Mouse (Mus musculus): ENCODE results near the gene Tep1.
"Not testable (repeated sequence)": the region's sequence is repeated elsewhere in the genome, so short reads cannot be mapped to it uniquely, and the experiment has no call there.

Gene Tep1

DNA sequence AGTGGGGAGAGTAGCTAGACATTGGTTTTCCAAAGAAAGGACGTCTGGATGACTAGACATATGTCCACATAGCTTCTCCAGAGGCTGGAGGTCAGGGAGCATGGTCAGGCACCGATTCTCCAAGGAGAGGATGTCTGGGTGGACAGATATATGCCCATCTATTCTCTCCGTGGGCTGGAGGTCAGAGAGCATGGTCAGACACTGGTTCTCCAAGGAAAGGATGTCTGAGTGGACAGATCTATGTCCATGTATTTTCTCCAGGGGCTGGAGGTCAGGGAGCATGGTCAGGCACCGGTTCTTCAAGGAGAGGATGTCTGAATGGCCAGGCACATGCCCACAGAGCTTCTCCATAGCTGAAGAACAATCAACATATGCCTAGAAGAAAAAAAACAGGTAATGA lies 2.1 kb downstream of the Tep1 start:
- DNase-seq (ENCODE audit: low spot score in 2 of 2): no peak

DNA sequence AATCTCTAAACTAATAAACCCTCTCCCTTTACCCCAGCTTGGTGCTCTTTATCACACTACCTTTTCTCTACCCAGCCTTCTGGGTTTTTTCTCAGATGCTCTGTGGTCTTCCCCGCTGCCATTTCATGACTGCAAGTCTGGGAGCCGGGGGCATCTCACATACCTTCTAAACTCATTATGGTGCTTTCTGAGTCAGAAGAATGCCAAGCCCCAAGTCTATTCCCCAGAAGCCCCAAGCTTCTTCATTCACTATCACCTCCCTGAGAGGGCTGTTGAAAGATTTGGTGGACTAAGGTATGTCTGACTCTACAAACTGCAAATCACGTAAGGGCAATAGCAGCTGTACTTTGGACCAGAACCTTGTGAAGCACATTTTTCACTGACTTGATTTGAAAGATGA lies 3.4 kb downstream of the Tep1 start:
- no peak for DNase-seq (ENCODE audit: low spot score in 2 of 2)

DNA sequence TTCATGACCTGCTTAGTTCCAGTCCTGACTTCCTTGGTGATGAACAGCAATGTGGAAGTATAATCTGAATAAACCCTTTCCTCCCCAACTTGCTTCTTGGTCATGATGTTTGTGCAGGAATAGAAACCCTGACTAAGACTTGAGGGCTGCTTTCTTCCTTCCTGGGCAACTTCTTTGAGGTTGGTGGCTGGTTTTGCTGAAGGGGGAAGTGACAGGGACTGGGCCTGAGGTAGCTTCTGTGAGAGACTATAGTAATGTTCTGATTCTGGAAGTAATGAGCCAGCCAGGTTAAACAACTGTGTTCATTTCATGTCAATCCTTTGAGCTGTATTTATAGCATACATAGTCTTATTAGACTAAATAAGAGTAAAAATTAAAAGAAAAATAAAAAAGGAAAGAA lies 5.4 kb downstream of the Tep1 start:
- DNase-seq (ENCODE audit: low spot score in 2 of 2): not testable (repeated sequence)

DNA sequence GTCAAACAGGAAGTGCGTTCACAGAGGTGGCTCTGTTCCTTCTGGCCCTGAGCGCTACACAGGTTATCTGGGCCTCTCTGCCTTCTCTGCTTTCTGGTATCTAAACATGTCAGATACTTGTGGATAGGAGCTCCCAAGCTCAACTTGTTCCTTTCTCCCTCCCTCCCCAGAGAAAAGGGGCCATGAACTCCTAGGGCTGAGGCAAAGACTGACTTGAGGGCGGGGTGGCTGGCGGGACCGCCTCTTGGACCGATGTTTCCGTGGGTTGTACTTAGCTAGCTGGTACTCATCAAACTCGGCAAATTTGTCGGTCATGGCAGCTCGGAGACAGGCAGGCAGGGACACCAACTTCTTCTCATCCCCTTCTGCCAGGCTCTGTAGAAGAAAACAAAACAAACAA lies 7.7 kb downstream of the Tep1 start:
- no peak for DNase-seq (ENCODE audit: low spot score in 2 of 2)

DNA sequence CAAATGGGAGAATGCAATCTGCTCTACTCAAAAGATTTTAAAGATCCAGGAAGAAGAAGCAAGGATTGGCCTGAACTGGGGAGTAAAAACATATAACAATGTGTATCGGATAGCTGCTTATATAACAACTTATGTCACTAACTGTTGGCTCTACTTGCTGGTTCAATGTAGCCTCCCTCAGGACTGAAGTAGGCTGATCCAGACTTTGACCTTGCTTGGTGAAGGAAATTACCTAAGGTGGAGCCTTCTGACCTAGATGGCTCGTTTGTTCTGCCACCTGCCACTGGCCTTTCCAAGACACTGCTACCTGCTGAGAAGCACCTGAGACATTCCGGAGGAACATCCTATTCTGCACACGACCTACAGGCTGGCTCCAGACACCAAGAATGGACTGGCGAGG lies 14.6 kb downstream of the Tep1 start:
- DNase-seq (ENCODE audit: low spot score in 2 of 2): no peak

DNA sequence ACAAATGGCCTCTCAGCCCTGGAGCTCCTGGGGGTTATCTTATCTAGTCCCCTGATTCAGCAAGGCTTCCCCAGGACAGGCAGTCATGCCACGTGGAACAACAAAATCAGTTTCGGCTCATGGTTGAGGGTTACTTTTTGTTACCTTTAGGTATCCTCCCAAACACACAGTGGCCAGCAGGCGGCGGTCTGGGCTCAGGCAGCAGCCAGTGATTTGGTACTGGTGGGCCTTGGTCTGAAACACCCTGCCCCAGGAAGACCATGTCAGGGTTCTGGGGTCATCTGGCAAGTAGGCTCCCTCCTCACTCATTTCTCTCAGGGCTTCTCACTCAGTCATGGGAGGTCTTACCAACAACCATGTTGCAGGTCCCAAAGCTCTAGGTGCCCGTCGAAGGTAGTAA lies 33.1 kb downstream of the Tep1 start:
- DNase-seq (ENCODE audit: low spot score in 2 of 2): peak in 1 of 2 experiments; percentile 33

DNA sequence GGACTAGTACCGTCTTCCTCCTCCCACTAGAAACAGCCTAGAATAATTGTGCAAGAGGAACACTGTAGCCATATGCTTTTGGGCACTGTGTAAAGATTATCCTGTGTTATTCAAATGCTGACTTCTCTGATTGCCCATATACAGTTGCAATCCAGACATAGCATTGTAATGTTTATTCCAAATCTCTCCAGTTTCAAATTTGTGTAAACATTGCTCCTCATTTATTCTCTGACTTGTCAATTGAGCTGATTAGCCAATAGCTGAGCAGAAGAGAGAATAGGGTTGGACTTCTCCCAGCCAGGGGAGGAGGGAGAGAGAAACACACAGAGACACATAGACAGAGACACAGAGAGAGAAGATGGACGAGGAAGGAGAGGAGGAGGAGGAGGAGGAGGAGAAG lies 35.9 kb downstream of the Tep1 start:
- no peak for DNase-seq (ENCODE audit: low spot score in 2 of 2)

DNA sequence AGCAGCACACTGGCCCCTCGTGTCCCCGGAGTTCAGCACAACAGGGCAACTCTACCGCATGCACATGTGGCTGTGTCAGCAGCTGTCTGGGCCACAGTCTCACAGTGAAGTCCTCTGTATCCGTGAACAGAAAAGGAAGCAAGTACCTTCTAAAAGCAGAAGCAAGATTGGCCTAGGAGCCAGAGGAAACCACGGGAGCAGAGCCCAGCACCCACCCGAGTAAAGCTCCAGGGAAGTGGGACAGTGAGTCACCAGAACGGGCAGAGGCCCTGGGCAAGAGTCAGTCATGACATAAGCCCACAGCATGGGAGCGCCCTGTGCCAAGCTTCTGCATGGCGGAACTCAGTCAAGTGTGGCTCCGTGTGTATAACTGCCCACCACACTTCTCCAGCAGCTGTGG lies 36.4 kb downstream of the Tep1 start:
- DNase-seq (ENCODE audit: low spot score in 2 of 2): peak; percentile 53 to 61

DNA sequence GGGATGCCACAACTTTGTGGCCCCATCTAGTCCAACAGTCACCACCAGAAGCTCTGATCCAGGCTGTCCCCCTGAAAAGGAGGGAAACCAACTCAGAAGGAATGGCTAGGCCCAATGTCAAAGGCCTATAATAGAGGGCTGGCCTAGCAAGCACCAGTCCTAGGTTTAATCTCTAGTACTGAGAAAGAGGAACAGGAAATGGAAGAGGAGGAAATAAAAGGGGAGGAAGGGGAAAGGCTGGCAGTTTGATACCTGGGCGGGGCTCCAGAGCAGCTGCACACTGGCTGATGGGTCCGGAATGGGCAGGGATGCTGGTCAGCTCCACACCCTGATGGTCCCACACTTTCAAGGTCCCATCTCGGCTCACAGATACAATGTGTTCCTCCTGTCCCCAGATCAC lies 40.5 kb downstream of the Tep1 start:
- DNase-seq (ENCODE audit: low spot score in 2 of 2): no peak

DNA sequence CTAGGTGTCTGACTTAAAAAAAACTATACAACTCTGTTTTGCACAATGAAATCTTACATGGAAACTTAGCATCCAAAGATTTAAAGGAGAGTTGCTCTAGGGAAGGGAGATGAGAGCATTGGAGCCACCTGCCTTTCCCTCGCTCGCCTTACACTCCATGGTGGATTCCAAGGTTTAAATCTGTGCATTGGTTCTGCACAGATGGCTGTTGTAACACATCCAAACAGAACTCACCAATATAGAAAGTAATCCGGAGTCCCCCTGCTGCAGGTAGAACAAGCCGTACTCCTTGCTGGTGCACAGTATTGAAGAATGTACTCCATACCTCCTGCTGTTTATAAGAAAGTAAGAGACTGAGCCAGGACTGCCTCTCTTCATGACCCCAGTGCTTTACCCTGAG lies 43.8 kb downstream of the Tep1 start:
- peak; percentile 31 to 53 for DNase-seq (ENCODE audit: low spot score in 2 of 2)

DNA sequence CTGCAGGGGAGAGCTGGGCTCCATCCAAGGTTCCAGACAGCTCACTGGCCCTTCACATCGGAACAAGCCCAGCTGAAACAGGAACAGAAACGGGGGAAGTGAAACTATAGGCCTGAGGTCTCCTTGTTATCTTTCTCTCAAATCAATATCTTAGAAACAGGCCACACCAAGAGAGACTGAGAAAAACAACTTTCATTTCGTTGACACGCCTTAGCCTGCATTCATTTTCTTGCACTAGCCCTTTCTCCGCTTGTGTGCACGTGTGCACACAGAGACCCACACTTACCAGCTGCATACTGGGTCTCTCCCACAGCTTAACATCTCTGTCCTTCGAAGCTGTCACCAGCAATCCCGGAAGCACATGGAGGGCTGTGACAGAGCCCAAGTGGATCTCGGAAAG lies 46.1 kb downstream of the Tep1 start:
- no peak for DNase-seq (ENCODE audit: low spot score in 2 of 2)

DNA sequence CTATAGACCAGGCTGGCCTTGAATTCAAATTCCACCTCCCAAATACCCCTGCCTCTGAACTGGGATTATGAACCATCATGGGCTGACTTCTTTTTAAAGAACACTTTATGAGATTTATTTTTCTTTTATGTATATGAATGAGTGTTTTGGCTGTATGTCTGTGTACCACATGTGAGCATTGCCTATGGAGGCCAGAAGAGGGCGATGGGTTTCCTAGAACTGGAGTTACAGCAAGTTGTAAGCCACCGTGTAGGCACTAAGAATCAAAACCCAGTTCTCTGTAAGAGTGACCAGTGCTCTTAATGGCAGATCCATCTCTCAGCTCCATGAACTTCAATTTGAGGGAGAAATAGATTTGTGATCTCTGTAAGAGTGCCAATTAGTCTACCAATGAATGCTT lies 47.1 kb downstream of the Tep1 start:
- no peak for DNase-seq (ENCODE audit: low spot score in 2 of 2)

DNA sequence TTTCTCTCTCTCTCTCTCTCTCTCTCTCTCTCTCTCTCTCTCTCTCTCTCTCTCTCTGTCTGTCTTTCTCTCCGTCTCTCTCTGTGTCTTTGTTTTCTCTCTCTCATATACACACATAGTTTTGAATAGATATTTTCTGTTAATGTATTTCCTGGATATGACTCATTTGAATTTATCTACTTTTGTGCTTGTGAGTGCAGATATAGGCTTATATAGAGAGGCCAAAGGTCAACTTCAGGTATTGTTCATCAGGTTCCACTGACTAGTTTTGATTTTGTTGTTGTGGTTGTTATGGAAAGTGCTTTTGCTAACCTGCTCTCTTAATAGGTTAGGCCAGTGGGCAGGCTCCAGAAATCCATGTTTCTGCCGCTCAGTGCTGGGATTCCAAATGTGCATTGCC lies 57.3 kb downstream of the Tep1 start:
- DNase-seq (ENCODE audit: low spot score in 2 of 2): no peak

DNA sequence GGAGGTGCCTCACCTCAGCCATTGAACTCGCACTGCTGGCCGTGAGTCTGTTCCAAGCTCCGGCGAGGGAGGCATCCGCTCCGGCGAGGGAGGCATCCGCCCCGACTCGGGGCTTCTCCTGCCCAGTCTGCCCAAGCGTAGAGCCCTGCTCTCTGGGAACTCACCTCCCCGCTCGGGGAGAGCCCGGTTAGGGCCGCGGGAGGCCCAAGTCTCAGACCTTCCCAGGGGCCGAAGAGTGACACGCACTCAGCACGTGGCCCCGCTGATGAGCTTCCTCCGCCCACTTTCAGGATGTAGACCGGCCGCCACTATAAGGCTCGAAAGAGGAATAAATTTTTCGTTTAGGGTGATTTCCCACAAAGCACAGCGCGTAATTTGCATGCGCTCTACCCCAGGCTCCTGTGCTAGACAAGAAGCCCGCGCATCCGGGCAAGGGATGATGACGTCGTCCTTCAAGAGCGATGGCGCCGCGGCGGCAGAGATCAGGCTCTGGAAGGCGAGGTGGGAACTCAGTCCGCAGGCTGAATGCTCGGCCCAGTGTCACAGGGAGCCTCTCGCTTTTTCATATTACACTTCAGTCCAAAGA lies 62.8 kb downstream of the Tep1 start, which contains the start of the genes Ccnb1ip1 and Parp2:
Gene Ccnb1ip1, minus strand, starts transcription at position 246 of the 586 bp plus-strand sequence.
Gene Parp2, plus strand, starts transcription at position 355 of the 586 bp plus-strand sequence.
- DNase-seq (ENCODE audit: low spot score in 2 of 2): peak; percentile 96 to 97

DNA sequence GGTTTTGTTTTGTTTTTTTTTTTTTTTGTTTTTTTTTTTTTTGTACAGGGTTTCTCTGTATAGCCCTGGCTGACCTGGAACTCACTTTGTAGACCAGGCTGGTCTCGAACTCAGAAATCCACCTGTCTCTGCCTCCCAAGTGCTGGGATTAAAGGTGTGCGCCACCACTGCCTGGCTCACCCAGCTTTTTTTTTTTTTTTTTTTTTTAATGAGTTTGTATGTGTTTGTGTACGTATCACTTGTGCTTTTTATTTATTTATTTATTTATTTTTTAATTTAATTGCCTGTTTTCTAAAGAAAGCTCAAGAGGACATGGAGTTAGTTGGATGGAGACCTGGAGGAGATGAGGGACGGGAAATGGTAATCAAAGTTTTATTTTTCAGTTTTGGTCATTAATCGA lies 63.9 kb downstream of the Tep1 start:
- not testable (repeated sequence) for DNase-seq (ENCODE audit: low spot score in 2 of 2)

DNA sequence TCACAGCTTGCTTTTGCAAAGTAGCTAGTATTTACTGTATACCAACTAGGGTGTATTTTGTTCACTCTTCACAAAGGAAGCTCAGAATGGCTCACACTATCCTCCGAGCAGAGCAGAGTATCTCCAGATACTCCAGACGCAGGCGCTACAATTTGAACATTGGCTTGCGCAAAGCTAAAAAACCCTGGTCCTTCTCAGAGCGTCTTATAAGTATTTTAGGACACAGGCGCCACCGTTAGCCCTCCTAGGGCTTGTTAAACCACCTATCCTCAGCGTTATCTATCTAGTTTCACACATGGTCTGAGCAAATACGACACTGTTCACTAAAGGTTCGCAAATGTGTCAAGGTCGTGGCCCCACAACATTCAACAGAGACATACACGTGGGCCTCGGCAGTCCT lies 65.7 kb downstream of the Tep1 start:
- no peak for DNase-seq (ENCODE audit: low spot score in 2 of 2)

DNA sequence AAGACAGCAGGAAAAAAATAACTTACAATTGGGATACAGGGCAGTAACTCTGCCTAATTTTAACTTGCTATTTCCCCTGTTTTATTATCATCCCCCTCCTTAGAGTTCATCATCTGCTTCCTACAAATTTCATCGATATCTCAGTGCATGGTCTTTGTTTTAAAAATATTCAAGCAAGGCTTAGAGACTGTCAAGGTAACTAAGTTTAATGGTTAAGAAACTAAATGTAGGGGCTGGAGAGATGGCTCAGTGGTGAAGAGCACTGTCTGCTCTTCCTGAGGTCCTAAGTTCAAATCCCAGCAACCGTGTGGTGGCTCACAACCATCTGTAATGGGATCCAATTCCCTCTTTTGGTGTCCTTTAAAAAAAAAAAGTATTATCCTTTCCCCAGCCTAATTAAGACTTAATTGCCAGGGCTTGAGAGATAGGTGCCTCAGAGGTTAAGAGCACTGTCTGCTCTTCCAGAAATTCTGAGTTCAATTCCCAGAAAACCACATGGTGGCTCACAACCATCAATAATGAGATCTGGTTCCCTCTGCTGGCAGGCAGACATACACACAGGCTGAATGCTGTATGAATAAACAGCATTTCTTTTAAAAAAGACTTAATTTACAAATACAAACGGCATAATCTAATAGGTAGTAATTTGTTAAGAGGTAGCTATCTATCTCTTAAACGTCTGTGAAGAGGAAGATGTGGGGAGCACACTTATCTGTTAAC lies 67.4 kb downstream of the Tep1 start:
- DNase-seq (ENCODE audit: low spot score in 2 of 2): no peak

DNA sequence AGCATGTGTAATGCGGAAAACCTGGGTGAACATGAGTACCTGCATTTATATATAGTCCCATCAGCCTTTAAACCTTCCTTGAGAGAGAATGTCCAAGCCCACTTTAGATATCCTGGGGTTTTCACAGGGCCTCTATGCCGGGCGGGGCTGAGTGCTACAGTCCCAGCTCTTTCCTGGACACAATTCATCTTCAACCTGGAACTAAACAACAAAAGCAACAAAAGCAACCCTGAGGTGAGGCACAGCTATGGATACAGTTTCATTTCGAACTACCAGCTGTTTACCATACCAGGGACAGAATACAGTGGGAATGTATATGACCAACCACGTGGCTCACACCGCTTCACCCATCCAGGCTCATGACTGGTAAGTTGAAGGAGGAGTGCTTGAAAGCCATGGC lies 67.9 kb downstream of the Tep1 start:
- DNase-seq (ENCODE audit: low spot score in 2 of 2): no peak

DNA sequence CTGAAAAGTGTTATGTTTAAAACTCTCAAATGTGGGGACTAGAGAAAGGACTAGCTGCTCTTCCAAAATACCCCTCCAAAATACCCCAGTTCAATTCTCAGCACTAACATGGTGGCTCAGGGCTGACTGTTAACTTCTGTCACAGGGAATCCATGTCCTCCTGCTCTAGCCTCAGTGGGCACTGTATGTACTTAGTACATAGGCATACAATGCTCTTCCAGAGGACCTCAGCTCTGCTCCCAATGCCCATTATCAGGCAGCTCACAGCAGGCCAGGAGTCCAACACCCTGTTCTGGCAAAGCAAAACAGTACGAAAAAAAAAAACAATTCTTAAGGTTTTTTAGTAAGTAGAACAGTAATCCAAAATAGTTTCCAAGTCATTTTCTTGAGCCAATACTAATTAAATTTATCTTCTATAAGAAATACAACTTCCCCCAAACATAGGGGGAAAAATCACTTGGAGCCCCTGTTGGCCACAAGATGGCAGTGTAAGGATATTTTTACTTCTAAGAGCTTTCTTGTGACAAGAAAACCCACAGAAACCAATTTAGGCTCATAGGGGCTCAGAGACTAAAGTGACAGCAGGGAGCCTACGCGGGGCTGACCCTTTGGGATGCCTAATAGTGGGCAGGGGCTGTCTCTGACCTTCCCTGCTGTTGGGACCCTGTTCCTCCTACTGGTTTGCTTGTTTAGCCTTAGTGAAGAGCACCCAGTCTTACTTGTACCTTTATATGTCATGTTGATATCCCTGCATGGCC lies 70.7 kb downstream of the Tep1 start:
- peak; percentile 33 to 46 for DNase-seq (ENCODE audit: low spot score in 2 of 2)

DNA sequence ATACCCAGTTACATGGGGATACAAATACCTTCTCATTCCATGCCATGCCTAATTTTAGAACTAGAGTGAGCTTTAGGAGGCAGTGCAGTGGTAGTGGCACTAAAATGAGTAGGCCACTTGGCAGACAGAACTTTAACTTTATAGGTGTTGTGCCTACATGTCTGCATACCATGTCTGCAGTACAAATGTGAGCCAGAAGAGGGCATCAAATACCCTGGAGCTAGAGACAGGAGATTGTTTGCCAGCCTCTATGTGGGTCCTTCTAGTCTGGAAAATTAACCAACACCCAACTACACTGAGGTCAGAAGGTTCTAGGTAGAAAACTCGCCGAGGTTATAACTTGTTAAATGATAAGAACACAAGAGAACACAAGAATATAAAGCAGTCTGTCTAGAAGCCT lies 71.8 kb downstream of the Tep1 start:
- DNase-seq (ENCODE audit: low spot score in 2 of 2): no peak

DNA sequence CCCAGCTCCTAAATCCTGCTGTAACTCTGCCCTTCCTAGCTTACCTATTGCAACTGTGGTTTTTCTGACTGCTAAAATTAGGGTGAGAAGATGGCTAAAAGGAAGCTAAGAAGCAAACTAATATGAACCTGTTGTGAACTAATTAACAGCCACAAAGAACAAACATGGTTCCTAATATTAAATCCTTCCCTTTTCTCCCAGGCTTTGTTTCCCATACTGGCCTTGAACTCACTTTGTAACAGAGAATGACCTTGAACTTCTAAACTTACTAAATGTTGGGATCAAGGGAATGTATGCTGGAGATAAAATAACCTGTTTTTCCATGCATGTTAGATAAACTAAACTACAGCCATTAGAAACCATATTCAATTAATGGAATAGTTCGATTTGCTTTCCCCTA lies 73.9 kb downstream of the Tep1 start:
- no peak for DNase-seq (ENCODE audit: low spot score in 2 of 2)

DNA sequence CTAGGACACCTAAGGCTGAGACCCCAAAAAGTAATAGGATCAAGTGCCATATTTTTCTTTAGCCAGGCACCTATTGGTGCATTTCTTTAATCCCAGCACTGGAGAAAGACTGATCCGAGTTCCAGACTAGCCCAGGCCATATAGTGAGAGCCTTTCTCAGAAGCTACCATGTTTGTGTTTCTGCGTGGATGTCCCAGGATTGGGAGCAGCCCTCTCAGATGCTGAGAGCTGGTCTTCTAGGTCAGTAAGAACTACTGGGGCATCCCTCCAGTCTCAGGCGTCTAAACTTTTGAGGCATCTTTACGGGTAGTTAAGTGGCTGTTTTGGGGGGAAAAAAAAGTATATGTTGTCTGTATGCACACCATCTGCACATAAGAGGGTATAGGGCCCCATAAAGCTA lies 74.4 kb downstream of the Tep1 start:
- DNase-seq (ENCODE audit: low spot score in 2 of 2): no peak
